Mouse (Mus musculus) inflammation-experienced regulatory T-cells, adult 16 weeks (primary cell): ENCODE data around the gene Furin. TPM values are rescaled to one million over a fixed set of nuclear protein-coding genes. Genes with fewer than 3 reads are reported as not detected.

Source experiments
- polyA plus RNA-seq: library from polyadenylated mRNA; unstranded; fragments of 100-300 nt; shearing (Covaris generic); gene quantifications from one replicate; pipeline ENCODE4 v1.2.1, GENCODE M21; 2017

The Furin gene
- 4.7 TPM for polyA plus RNA-seq

GRCm38 (mm10) chr7:80405188-80405695, at the start of gene Furin:
Gene Furin (minus strand): TSS chr7:80405436.

GRCm38 (mm10) chr7:80387633-80388543, 17.3 kb downstream of the Furin start, which contains the start of gene Fes:
Gene Fes (minus strand): TSS chr7:80387946.

GRCm38 (mm10) chr7:80371041-80371751, 34.0 kb downstream of the Furin start, which contains the start of gene Man2a2:
Gene Man2a2 (minus strand): TSS chr7:80371375.

GRCm38 (mm10) chr7:80342858-80343257, 62.4 kb downstream of the Furin start, which contains the start of gene Hddc3:
Gene Hddc3 (plus strand): TSS chr7:80343104.

GRCm38 (mm10) chr7:80340793-80341192, 64.4 kb downstream of the Furin start, which contains the start of gene Unc45a:
Gene Unc45a (minus strand): TSS chr7:80341005.

Other genes starting within 250 kb of the Furin start
- 10.4 TPM for gene Sema4b, start 218.6 kb downstream of the Furin start, polyA plus RNA-seq
- 176 TPM for gene Cib1, start 172.6 kb downstream of the Furin start, polyA plus RNA-seq
- gene Gdpgp1, start 172.6 kb downstream of the Furin start, polyA plus RNA-seq, result 12.7 TPM
- gene Ttll13, start 159.1 kb downstream of the Furin start, polyA plus RNA-seq, result not detected
- gene Ngrn, start 144.2 kb downstream of the Furin start, polyA plus RNA-seq, result 66.5 TPM
- 43.5 TPM for gene Vps33b, start 135.8 kb downstream of the Furin start, polyA plus RNA-seq
- 13.7 TPM for gene Prc1, start 111.0 kb downstream of the Furin start, polyA plus RNA-seq
- 36.3 TPM for gene Rccd1, start 81.0 kb downstream of the Furin start, polyA plus RNA-seq
- 110 TPM for gene Unc45a, start 64.4 kb downstream of the Furin start, polyA plus RNA-seq
- gene Hddc3, start 62.3 kb downstream of the Furin start, polyA plus RNA-seq, result 10.2 TPM
- gene Man2a2, start 34.1 kb downstream of the Furin start, polyA plus RNA-seq, result 14.5 TPM
- 1.3 TPM for gene Fes, start 17.5 kb downstream of the Furin start, polyA plus RNA-seq
- gene Blm, start 129.7 kb upstream of the Furin start, polyA plus RNA-seq, result 6.1 TPM